Comparison of ENCODE assay signal across 20 mouse cellular contexts in the genomic region with DNA sequence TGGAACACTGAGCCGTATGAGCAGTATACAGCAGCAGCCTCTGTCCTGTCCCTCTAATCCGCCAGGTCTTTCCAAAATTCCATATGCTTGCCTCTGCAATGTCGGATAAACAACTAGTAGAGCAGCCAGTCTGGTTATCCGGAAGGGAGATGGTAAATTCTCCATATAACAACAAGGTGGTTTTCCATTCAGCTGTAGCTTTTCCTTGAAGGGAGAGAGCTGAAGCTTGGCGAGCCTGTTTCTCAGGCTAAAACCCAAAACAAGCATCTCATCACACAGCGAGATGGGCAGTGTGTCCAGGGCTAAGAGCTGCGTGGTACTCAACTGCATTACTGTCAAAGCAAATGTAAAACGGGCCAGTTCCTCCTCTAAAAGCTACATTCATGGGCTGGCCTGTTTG. TPM values are rescaled to one million over a fixed set of nuclear protein-coding genes. Genes with fewer than 3 reads are reported as not detected.
A peak's percentile ranks its signal among the peaks of the same experiment; 100 is the strongest.
DNase-seq lines count a peak whose midpoint lies in the region; ATAC-seq and TF ChIP-seq lines count a peak whose summit lies in the region.
"Had no signal": no experiment of that assay in that cellular context is flagged by ENCODE, and none has a peak within 500 bp of the region (broad histone marks: within the 10 kb centered on the region; RNA-seq: fewer than 3 reads in every experiment).

No protein-coding gene starts in this region.

- WGBS in hindbrain, embryonic 12.5 days = 81% methylated on average over 8 of the region's 8 CpGs
- WGBS in hindbrain, embryonic 10.5 days = 82% methylated on average over 8 of the region's 8 CpGs
- WGBS in hindbrain, embryonic 15.5 days = 76% methylated on average over 8 of the region's 8 CpGs
- 74% methylated on average over 8 of the region's 8 CpGs for WGBS in midbrain, postnatal 0 days

- 0 out of 2 replicates have a peak, but pooled peaks cover 3% of the 10 kb centered on the region for H3K27me3 ChIP-seq in hindbrain, embryonic 12.5 days
- peaks cover 38% of the 10 kb centered on the region for H3K27me3 ChIP-seq in hindbrain, embryonic 10.5 days (ENCODE audit: insufficient read depth, poor library complexity, severe bottlenecking)
- no peaks in the 10 kb centered on the region for H3K27me3 ChIP-seq in hindbrain, embryonic 15.5 days
- no peaks in the 10 kb centered on the region for H3K27me3 ChIP-seq in midbrain, postnatal 0 days (ENCODE audit: insufficient read depth, low read length)

- peak overlapping the region; percentile 64 for H3K4me3 ChIP-seq in hindbrain, embryonic 12.5 days
- no peak overlapping the region for H3K4me3 ChIP-seq in hindbrain, embryonic 10.5 days
- peak overlapping the region; percentile 91 for H3K4me3 ChIP-seq in cortical plate, adult 2 months (ENCODE audit: insufficient read depth, low read length)
- H3K4me3 ChIP-seq in hindbrain, embryonic 15.5 days = peak overlapping the region; percentile 84
- H3K4me3 ChIP-seq in midbrain, postnatal 0 days (ENCODE audit: low read depth, low read length) = peak overlapping the region; percentile 76; the same call in 1 of the 2 replicates
- H3K4me3 ChIP-seq: embryonic facial prominence, embryonic 13.5 days; liver, embryonic 15.5 days; megakaryocyte, embryonic 14.5 days had no signal

- H3K9ac ChIP-seq in hindbrain, embryonic 12.5 days = peak overlapping the region; percentile 81; the same call in 1 of the 2 replicates
- H3K9ac ChIP-seq in hindbrain, embryonic 15.5 days = peak overlapping the region; percentile 18; the same call in 1 of the 2 replicates
- 0 out of 2 replicates have a peak overlapping the region, but pooled peaks have one; percentile 97 for H3K9ac ChIP-seq in midbrain, postnatal 0 days (replicated peaks; ENCODE audit: low read length, poor library complexity, severe bottlenecking)
- H3K9ac ChIP-seq: embryonic facial prominence, embryonic 13.5 days; liver, embryonic 15.5 days had no signal

- no peak for ATAC-seq in hindbrain, embryonic 12.5 days (ENCODE audit: low FRiP score)
- no peak for ATAC-seq in hindbrain, embryonic 15.5 days (ENCODE audit: low FRiP score, low read depth)
- no peak for ATAC-seq in midbrain, postnatal 0 days (ENCODE audit: low FRiP score)

- peaks cover 28% of the 10 kb centered on the region for H3K4me1 ChIP-seq in hindbrain, embryonic 12.5 days
- peaks cover 27% of the 10 kb centered on the region for H3K4me1 ChIP-seq in hindbrain, embryonic 10.5 days (replicated peaks)
- peaks cover 8% of the 10 kb centered on the region; the same call in 1 of the 2 replicates for H3K4me1 ChIP-seq in cortical plate, adult 2 months (ENCODE audit: control insufficient read depth, insufficient read depth, low read length)
- peaks cover 36% of the 10 kb centered on the region for H3K4me1 ChIP-seq in hindbrain, embryonic 15.5 days (replicated peaks)
- H3K4me1 ChIP-seq in midbrain, postnatal 0 days (ENCODE audit: insufficient read depth, low read length) = peaks cover 9% of the 10 kb centered on the region

- no peaks in the 10 kb centered on the region for H3K9me3 ChIP-seq in hindbrain, embryonic 12.5 days (replicated peaks)
- H3K9me3 ChIP-seq in hindbrain, embryonic 10.5 days = no peaks in the 10 kb centered on the region
- H3K9me3 ChIP-seq in hindbrain, embryonic 15.5 days = no peaks in the 10 kb centered on the region
- H3K9me3 ChIP-seq in midbrain, postnatal 0 days (ENCODE audit: low read length) = no peaks in the 10 kb centered on the region
- H3K9me3 ChIP-seq: embryonic facial prominence, embryonic 13.5 days; liver, embryonic 15.5 days; megakaryocyte, embryonic 14.5 days had no signal

- no peak for TF ChIP-seq CTCF in cortical plate, adult 2 months (IDR thresholded peaks at IDR 0.05; ENCODE audit: extremely low read depth, insufficient read depth, low read length)
- no peak for TF ChIP-seq CTCF in midbrain, postnatal 0 days (IDR thresholded peaks at IDR 0.05)

- no peak overlapping the region for H3K27ac ChIP-seq in hindbrain, embryonic 12.5 days
- no peak overlapping the region for H3K27ac ChIP-seq in hindbrain, embryonic 10.5 days
- peak overlapping the region; percentile 82 for H3K27ac ChIP-seq in cortical plate, adult 2 months (ENCODE audit: insufficient read depth, low read length)
- H3K27ac ChIP-seq in hindbrain, embryonic 15.5 days (replicated peaks) = no peak overlapping the region
- no peak overlapping the region for H3K27ac ChIP-seq in midbrain, postnatal 0 days (ENCODE audit: low read depth, low read length)
- H3K27ac ChIP-seq: embryonic facial prominence, embryonic 13.5 days; liver, embryonic 15.5 days had no signal

- H3K4me2 ChIP-seq in hindbrain, embryonic 12.5 days (replicated peaks) = peak overlapping the region; percentile 76
- H3K4me2 ChIP-seq in hindbrain, embryonic 15.5 days = peak overlapping the region; percentile 73
- H3K4me2 ChIP-seq in midbrain, postnatal 0 days (ENCODE audit: low read depth, low read length, poor library complexity, severe bottlenecking) = peak overlapping the region; percentile 75
- H3K4me2 ChIP-seq: embryonic facial prominence, embryonic 13.5 days; liver, embryonic 15.5 days had no signal

- no peak for DNase-seq in hindbrain, embryonic 10.5 days (ENCODE audit: low spot score)
- DNase-seq in midbrain, postnatal 0 days (ENCODE audit: low spot score) = no peak
- no peak for DNase-seq in embryo, embryonic 9.5 days (ENCODE audit: extremely low spot score)
- no peak for DNase-seq in adrenal gland, adult (ENCODE audit: inconsistent age in 2 of 2, low spot score in 1 of 2)
- DNase-seq in embryo, embryonic 10 days (ENCODE audit: low spot score) = no peak
- DNase-seq: adrenal gland, postnatal 10 days; cerebellum, adult 11-12 months; heart, adult 18-20 months; heart, postnatal 4 days; kidney, adult 11 months; kidney, postnatal 10 days; lung, postnatal 10 days; right cerebral cortex, postnatal 4 days; thymus, adult 18-20 months had no signal

- peaks cover 6% of the 10 kb centered on the region; the same call in 1 of the 2 replicates for H3K36me3 ChIP-seq in hindbrain, embryonic 12.5 days
- H3K36me3 ChIP-seq in hindbrain, embryonic 10.5 days = no peaks in the 10 kb centered on the region
- no peaks in the 10 kb centered on the region; the same call in 1 of the 2 replicates for H3K36me3 ChIP-seq in hindbrain, embryonic 15.5 days
- H3K36me3 ChIP-seq in midbrain, postnatal 0 days (ENCODE audit: insufficient read depth, low read length) = no peaks in the 10 kb centered on the region
- H3K36me3 ChIP-seq: embryonic facial prominence, embryonic 13.5 days; liver, embryonic 15.5 days had no signal

- no peak for TF ChIP-seq POLR2A in cortical plate, adult 2 months (IDR thresholded peaks at IDR 0.05; ENCODE audit: extremely low read depth, insufficient read depth, low read length)

RNA-seq across cellular contexts. Expression of a gene that starts 1.7 kb away (rescaled TPM):
- polyA plus RNA-seq in hindbrain, embryonic 12.5 days (2016; fragmentation: Nextera tagmentation; extraction: Ambion mirVana) = 5.4 and 6.1 TPM in 2 replicates
- polyA plus RNA-seq in hindbrain, embryonic 10.5 days (2016; fragmentation: Nextera tagmentation; extraction: Ambion mirVana) = 1.4 and 2.4 TPM in 2 replicates
- polyA plus RNA-seq in cortical plate, adult 2 months (2012; rRNA removed) = 105 and 106 TPM in 2 replicates
- 10.0 and 10.2 TPM in 2 replicates for polyA plus RNA-seq in hindbrain, embryonic 15.5 days (2015; fragmentation: Nextera tagmentation; extraction: Ambion mirVana)
- 59.4 and 60.6 TPM in 2 replicates for total RNA-seq in midbrain, postnatal 0 days (2014; rRNA removed)
- 6.1 and 7.7 TPM in 2 replicates for polyA plus RNA-seq in midbrain, postnatal 0 days (2015; fragmentation: Nextera tagmentation; extraction: Ambion mirVana)

Comparison
In these comparisons a context has a peak if more than half of its experiments do, and no peak if none do; other contexts are left out.
1. H3K9ac ChIP-seq: peak in every context shown above with its lines; median percentile 97 in midbrain, postnatal 0 days; 81 in hindbrain, embryonic 12.5 days; 18 in hindbrain, embryonic 15.5 days.